Mouse (Mus musculus): ENCODE measurements around the gene Astn2. TPM values are rescaled to one million over a fixed set of nuclear protein-coding genes. Genes with fewer than 3 reads are reported as not detected.

Astn2 gene
- total and polyA plus RNA-seq, 2 experiments from 2014 or later, result 3.0 to 51.4 TPM

DNA sequence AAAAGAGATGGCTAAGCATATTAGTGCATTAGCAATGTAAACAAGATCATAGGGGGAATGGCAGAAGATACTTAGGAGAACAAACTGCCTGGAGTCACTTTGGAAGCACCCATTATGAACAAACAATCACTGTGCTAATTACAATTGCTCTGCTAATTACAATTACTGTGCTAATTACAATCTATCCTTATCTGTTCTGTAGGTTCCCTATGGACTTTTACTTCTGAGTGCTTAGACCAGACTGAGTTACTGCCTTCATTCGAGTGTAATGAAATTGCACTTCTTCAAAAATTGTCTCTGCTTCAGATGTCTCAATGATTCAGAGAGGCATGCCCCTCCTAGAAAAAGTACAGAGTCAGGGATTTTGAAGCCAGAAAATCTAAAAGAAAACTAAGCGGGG lies 684.8 kb downstream of the Astn2 start:
- no peak for TF ChIP-seq CTCF (IDR thresholded peaks at IDR 0.05; ENCODE audit: low read depth)
- no peak overlapping the region for H3K4me2 ChIP-seq (ENCODE audit: low read depth, low read length)
- H3K27ac ChIP-seq, result no peak overlapping the region
- no peak for DNase-seq (ENCODE audit: low spot score)
- no peaks in the 10 kb centered on the region for H3K36me3 ChIP-seq (ENCODE audit: insufficient read depth, low read length)
- 73% methylated on average over 2 of the region's 2 CpGs for WGBS
- H3K4me1 ChIP-seq (ENCODE audit: insufficient read depth, low read length), result no peaks in the 10 kb centered on the region
- no peak overlapping the region for H3K4me3 ChIP-seq (ENCODE audit: low read length)
- H3K9me3 ChIP-seq (ENCODE audit: low read length), result no peaks in the 10 kb centered on the region
- H3K27me3 ChIP-seq (ENCODE audit: insufficient read depth, low read length), result no peaks in the 10 kb centered on the region
- H3K9ac ChIP-seq (replicated peaks; ENCODE audit: low read length), result no peak overlapping the region
- ATAC-seq, result 0 out of 2 replicates have a peak, but pooled peaks have one; percentile 7

DNA sequence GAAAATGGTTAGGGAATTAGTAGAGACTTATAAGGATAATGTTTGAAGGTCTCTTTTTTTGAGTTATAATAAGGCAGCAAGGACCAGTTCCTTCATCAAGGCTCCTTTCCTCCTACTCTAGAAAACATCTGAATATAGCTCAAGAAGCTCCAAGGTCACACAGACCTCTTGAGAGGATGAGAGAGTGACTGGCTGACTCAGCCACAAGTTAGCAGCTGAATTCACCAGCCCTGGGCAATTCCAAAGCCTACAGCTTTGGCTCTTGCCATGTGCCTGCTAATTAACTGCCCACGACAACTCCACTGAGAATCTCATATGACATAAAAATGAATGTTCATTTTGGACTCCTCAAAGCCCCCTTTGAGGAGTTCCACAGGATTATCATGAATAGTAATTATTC lies 686.5 kb downstream of the Astn2 start:
- H3K4me3 ChIP-seq (ENCODE audit: low read length), result no peak overlapping the region
- no peaks in the 10 kb centered on the region for H3K27me3 ChIP-seq (ENCODE audit: insufficient read depth, low read length)
- H3K9ac ChIP-seq (replicated peaks; ENCODE audit: low read length), result no peak overlapping the region
- TF ChIP-seq CTCF (IDR thresholded peaks at IDR 0.05; ENCODE audit: low read depth), result no peak
- H3K9me3 ChIP-seq (ENCODE audit: low read length), result no peaks in the 10 kb centered on the region
- DNase-seq (ENCODE audit: low spot score) (no peak), ATAC-seq (no peak)
- H3K36me3 ChIP-seq (ENCODE audit: insufficient read depth, low read length), result no peaks in the 10 kb centered on the region
- no peak overlapping the region for H3K4me2 ChIP-seq (ENCODE audit: low read depth, low read length)
- WGBS, result 54% methylated on average over 1 of the region's 1 CpGs
- no peak overlapping the region for H3K27ac ChIP-seq
- H3K4me1 ChIP-seq (ENCODE audit: insufficient read depth, low read length), result no peaks in the 10 kb centered on the region

DNA sequence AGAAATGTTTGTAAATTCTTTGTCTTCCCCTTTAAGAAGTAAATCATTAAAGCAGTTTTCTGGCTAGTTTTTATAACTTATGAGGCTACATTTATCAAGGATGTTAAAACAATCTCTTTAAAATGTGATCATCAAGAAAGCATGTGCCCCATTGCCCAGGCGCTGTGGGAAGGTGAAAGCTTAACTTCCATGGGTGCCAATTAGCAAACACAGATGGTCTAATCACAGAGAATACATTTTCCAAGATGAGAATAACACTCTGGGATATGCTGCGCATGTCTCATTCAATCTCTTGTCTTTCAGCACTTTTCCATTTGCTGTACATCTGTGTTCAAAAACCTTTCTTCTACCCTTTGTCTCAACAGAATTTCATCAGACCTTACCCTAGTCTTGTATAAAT lies 688.3 kb downstream of the Astn2 start:
- no peaks in the 10 kb centered on the region for H3K9me3 ChIP-seq (ENCODE audit: low read length)
- no peak for DNase-seq (ENCODE audit: low spot score)
- 76% methylated on average over 2 of the region's 2 CpGs for WGBS
- H3K4me3 ChIP-seq (ENCODE audit: low read length), result no peak overlapping the region
- TF ChIP-seq CTCF (IDR thresholded peaks at IDR 0.05; ENCODE audit: low read depth), result no peak
- no peak overlapping the region for H3K27ac ChIP-seq
- H3K4me2 ChIP-seq (ENCODE audit: low read depth, low read length), result no peak overlapping the region
- no peak for ATAC-seq
- H3K36me3 ChIP-seq (ENCODE audit: insufficient read depth, low read length), result no peaks in the 10 kb centered on the region
- H3K9ac ChIP-seq (replicated peaks; ENCODE audit: low read length), result no peak overlapping the region
- no peaks in the 10 kb centered on the region for H3K4me1 ChIP-seq (ENCODE audit: insufficient read depth, low read length)
- H3K27me3 ChIP-seq (ENCODE audit: insufficient read depth, low read length), result no peaks in the 10 kb centered on the region

DNA sequence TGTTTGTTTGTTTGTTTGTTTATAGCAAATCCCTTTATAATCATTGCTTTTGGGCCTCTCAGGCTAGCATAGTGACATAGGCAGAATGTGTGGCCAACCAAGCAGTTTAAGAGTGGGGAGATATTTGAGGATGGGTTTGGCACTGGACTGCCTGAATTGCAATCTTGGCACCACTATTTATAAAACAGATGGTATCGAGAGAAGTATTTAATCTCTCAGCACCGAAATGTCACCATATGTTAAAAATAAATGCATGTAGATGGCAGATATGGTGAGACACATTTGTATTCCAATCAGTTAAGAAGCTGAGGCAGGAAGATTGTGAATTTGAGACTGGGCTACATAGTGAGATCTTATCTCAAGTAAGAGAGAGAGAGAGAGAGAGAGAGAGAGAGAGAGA lies 692.7 kb downstream of the Astn2 start:
- DNase-seq (ENCODE audit: low spot score), result peak; percentile 13
- 70% methylated on average over 2 of the region's 2 CpGs for WGBS
- 0 out of 2 replicates have a peak, but pooled peaks have one; percentile 32 for ATAC-seq

DNA sequence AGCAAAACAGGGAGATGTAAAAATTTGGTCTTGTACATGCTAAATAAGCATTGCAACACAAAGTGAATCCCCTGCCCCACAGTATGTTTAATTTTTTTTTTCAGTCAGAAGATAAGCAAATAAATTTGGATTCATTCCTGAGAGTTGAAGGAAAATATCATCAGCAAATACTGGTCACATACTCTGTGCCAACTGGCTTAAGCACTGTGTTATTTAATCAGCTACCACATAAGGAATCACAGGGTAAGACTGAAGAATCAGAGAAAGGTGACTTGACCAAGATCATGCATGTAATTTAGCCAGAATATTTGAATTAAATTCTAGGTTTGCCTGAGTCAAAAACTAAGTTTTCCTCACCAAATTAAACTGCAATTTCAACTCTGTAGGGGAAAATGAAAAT lies 693.8 kb downstream of the Astn2 start:
- no peak overlapping the region for H3K4me2 ChIP-seq (ENCODE audit: low read depth, low read length)
- DNase-seq (ENCODE audit: low spot score), result no peak
- no peaks in the 10 kb centered on the region for H3K27me3 ChIP-seq (ENCODE audit: insufficient read depth, low read length)
- H3K4me3 ChIP-seq (ENCODE audit: low read length), result no peak overlapping the region
- H3K9me3 ChIP-seq (ENCODE audit: low read length), result no peaks in the 10 kb centered on the region
- no peak overlapping the region for H3K27ac ChIP-seq
- TF ChIP-seq CTCF (IDR thresholded peaks at IDR 0.05; ENCODE audit: low read depth), result no peak
- no peak overlapping the region for H3K9ac ChIP-seq (replicated peaks; ENCODE audit: low read length)
- no peaks in the 10 kb centered on the region for H3K4me1 ChIP-seq (ENCODE audit: insufficient read depth, low read length)
- ATAC-seq, result no peak
- no peaks in the 10 kb centered on the region for H3K36me3 ChIP-seq (ENCODE audit: insufficient read depth, low read length)

More for the DNA sequence above, 692.7 kb downstream of the Astn2 start:
- no peaks in the 10 kb centered on the region for H3K9me3 ChIP-seq (ENCODE audit: low read length)
- no peak overlapping the region for H3K4me3 ChIP-seq (ENCODE audit: low read length)
- no peaks in the 10 kb centered on the region for H3K27me3 ChIP-seq (ENCODE audit: insufficient read depth, low read length)
- no peaks in the 10 kb centered on the region for H3K36me3 ChIP-seq (ENCODE audit: insufficient read depth, low read length)
- no peak overlapping the region for H3K4me2 ChIP-seq (ENCODE audit: low read depth, low read length)
- no peak overlapping the region for H3K9ac ChIP-seq (replicated peaks; ENCODE audit: low read length)
- H3K4me1 ChIP-seq (ENCODE audit: insufficient read depth, low read length), result no peaks in the 10 kb centered on the region
- TF ChIP-seq CTCF (IDR thresholded peaks at IDR 0.05; ENCODE audit: low read depth), result no peak
- H3K27ac ChIP-seq, result no peak overlapping the region

DNA sequence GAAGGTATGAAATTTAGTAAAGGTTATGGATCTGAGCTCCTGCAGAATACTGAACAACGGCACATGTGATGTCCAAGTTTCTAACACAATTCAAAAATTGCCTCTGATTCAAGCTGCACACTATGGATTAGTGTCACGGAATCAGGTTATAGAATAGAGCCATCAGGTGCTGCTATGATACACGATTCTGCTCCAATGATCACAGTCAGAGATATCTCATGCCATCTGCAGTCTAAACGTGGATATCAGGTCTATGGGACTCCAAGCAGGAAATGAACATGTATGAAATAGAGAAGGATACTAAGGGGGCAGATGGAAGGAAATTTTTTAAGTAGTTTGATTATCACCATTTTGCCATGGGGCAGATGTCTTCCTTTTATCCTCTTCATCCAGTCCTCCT lies 702.6 kb downstream of the Astn2 start:
- DNase-seq (ENCODE audit: low spot score), result peak; percentile 53
- Histone ChIP-seq H3K9me3 (ENCODE audit: low read length) (no peaks in the 10 kb centered on the region), H3K9ac (replicated peaks; ENCODE audit: low read length) (no peak overlapping the region), H3K4me3 (ENCODE audit: low read length) (no peak overlapping the region), H3K36me3 (ENCODE audit: insufficient read depth, low read length) (no peaks in the 10 kb centered on the region), H3K4me2 (ENCODE audit: low read depth, low read length) (no peak overlapping the region), H3K27ac (no peak overlapping the region), H3K4me1 (ENCODE audit: insufficient read depth, low read length) (no peaks in the 10 kb centered on the region), H3K27me3 (ENCODE audit: insufficient read depth, low read length) (no peaks in the 10 kb centered on the region)
- ATAC-seq, result peak; percentile 63; the same call in 1 of the 2 replicates
- WGBS, result 49% methylated on average over 4 of the region's 4 CpGs
- TF ChIP-seq CTCF (IDR thresholded peaks at IDR 0.05; ENCODE audit: low read depth), result no peak

DNA sequence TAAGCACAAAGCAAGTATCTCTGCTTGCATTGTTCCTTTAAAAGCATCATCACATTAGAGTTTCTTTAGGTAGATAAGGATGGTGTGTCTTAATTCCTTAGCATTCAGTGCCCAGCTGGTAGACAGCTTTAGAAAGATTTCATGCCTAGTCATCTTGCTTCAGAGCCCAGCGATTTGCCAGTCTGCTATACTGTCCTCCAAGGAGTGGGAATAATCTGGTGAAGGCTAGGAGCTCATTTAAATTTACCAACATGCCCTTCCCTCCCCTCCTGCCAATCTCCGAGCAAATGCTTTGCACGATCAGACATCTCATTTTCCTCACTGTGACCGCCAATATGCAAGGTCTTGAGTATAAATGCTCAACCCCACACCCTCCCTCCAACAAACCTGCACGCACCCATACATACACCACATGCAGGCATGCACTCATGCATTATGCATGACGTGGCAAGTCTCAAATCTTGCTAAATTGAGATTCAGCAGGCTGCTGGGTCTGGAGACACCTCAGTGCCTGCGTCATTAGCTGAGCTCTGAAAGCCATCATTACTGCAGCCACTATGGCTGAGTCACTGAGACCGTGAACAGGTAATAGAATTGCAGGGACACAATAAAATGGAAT lies 704.6 kb downstream of the Astn2 start:
- no peaks in the 10 kb centered on the region for H3K4me1 ChIP-seq (ENCODE audit: insufficient read depth, low read length)
- H3K36me3 ChIP-seq (ENCODE audit: insufficient read depth, low read length), result no peaks in the 10 kb centered on the region
- TF ChIP-seq CTCF (IDR thresholded peaks at IDR 0.05; ENCODE audit: low read depth), result no peak
- H3K9ac ChIP-seq (replicated peaks; ENCODE audit: low read length), result no peak overlapping the region
- H3K27ac ChIP-seq, result peak overlapping the region; percentile 26; the same call in 1 of the 2 replicates
- H3K4me3 ChIP-seq (ENCODE audit: low read length), result no peak overlapping the region
- ATAC-seq (peak; percentile 90), DNase-seq (ENCODE audit: low spot score) (peak; percentile 56)
- H3K9me3 ChIP-seq (ENCODE audit: low read length), result no peaks in the 10 kb centered on the region
- no peak overlapping the region for H3K4me2 ChIP-seq (ENCODE audit: low read depth, low read length)
- WGBS, result 31% methylated on average over 8 of the region's 8 CpGs
- no peaks in the 10 kb centered on the region for H3K27me3 ChIP-seq (ENCODE audit: insufficient read depth, low read length)

Measured in hindbrain, postnatal 0 days (tissue).